Mouse (Mus musculus): ENCODE measurements at regions not wholly inside any gene's neighbourhood (a gene's known extent, or its start where the extent isn't known, plus 50 kb on each side); places are given as distances from the start of the nearest gene placed in this dataset.

- TF ChIP-seq CTCF (IDR thresholded peaks at IDR 0.05; ENCODE audit: extremely low read depth, insufficient read depth, low read length) (no peak), POLR2A (IDR thresholded peaks at IDR 0.05; ENCODE audit: extremely low read depth, insufficient read depth, low read length) (no peak)
Measured at GRCm38 (mm10) chr1:128786941-128787569, 195.0 kb upstream of the Cxcr4 start.
